In genomic region chr11:90369115-90369514, GRCm38 (mm10) we compare ENCODE assay signal across 8 mouse cellular contexts. TPM values are rescaled to one million over a fixed set of nuclear protein-coding genes. Genes with fewer than 3 reads are reported as not detected.
DNase-seq lines count a peak whose midpoint lies in the region; ATAC-seq and TF ChIP-seq lines count a peak whose summit lies in the region.

No protein-coding gene starts in this region.

- no peaks in the 10 kb centered on the region for H3K27me3 ChIP-seq in testis, adult 2 months (ENCODE audit: control insufficient read depth, insufficient read depth, low read length)
- H3K27me3 ChIP-seq in hindbrain, embryonic 15.5 days: no peaks in the 10 kb centered on the region
- H3K27me3 ChIP-seq in lung, postnatal 0 days (replicated peaks; ENCODE audit: insufficient read depth, low read length): no peaks in the 10 kb centered on the region

- DNase-seq in testis, postnatal 10 days (ENCODE audit: low spot score): no peak
- peak; percentile 55 for DNase-seq in lung, postnatal 0 days (ENCODE audit: low spot score)
- no peak for DNase-seq in cerebellum, adult 8-10 months
- DNase-seq in urinary bladder, postnatal 4 days (ENCODE audit: low spot score in 2 of 2): no peak
- no peak for DNase-seq in frontal cortex, postnatal 10 days (ENCODE audit: low spot score in 2 of 2)
- no peak for DNase-seq in layer of hippocampus, adult 11-12 months (ENCODE audit: low spot score)

- H3K4me3 ChIP-seq in testis, adult 2 months (ENCODE audit: control insufficient read depth, low read depth, low read length): no peak overlapping the region
- no peak overlapping the region for H3K4me3 ChIP-seq in hindbrain, embryonic 15.5 days
- H3K4me3 ChIP-seq in lung, postnatal 0 days (ENCODE audit: low read depth, low read length): no peak overlapping the region

- no peak overlapping the region for H3K9ac ChIP-seq in hindbrain, embryonic 15.5 days
- H3K9ac ChIP-seq in lung, postnatal 0 days (replicated peaks; ENCODE audit: low read depth): no peak overlapping the region

- TF ChIP-seq CTCF in testis, adult 2 months (IDR thresholded peaks at IDR 0.05; ENCODE audit: control insufficient read depth, insufficient read depth, insufficient replicate concordance, low read depth, low read length): no peak
- TF ChIP-seq CTCF in lung, postnatal 0 days (IDR thresholded peaks at IDR 0.05): no peak

- H3K36me3 ChIP-seq in testis, adult 2 months (ENCODE audit: control insufficient read depth, insufficient read depth, low read length): no peaks in the 10 kb centered on the region
- H3K36me3 ChIP-seq in hindbrain, embryonic 15.5 days: no peaks in the 10 kb centered on the region
- H3K36me3 ChIP-seq in lung, postnatal 0 days (ENCODE audit: insufficient read depth, low read length): no peaks in the 10 kb centered on the region

- no peaks in the 10 kb centered on the region for H3K9me3 ChIP-seq in hindbrain, embryonic 15.5 days
- no peaks in the 10 kb centered on the region for H3K9me3 ChIP-seq in lung, postnatal 0 days (ENCODE audit: low read length)

- peak overlapping the region; percentile 34; the same call in 1 of the 2 replicates for H3K27ac ChIP-seq in testis, adult 2 months (ENCODE audit: control insufficient read depth, insufficient read depth, low read depth, low read length)
- peak overlapping the region; percentile 76 for H3K27ac ChIP-seq in hindbrain, embryonic 15.5 days (replicated peaks)
- H3K27ac ChIP-seq in lung, postnatal 0 days (ENCODE audit: low read length): peak overlapping the region; percentile 82

- 44% methylated on average over 7 of the region's 7 CpGs for WGBS in hindbrain, embryonic 15.5 days
- 19% methylated on average over 7 of the region's 7 CpGs for WGBS in lung, postnatal 0 days

- H3K4me2 ChIP-seq in hindbrain, embryonic 15.5 days: peak overlapping the region; percentile 21; the same call in 1 of the 2 replicates
- H3K4me2 ChIP-seq in lung, postnatal 0 days (replicated peaks; ENCODE audit: low read depth, low read length): peak overlapping the region; percentile 40

- peaks cover 20% of the 10 kb centered on the region for H3K4me1 ChIP-seq in testis, adult 2 months (ENCODE audit: control insufficient read depth, insufficient read depth, low read length)
- H3K4me1 ChIP-seq in hindbrain, embryonic 15.5 days (replicated peaks): peaks cover 31% of the 10 kb centered on the region
- peaks cover 14% of the 10 kb centered on the region; the same call in 1 of the 2 replicates for H3K4me1 ChIP-seq in lung, postnatal 0 days (ENCODE audit: insufficient read depth, low read depth, low read length)

- no peak for TF ChIP-seq POLR2A in testis, adult 2 months (IDR thresholded peaks at IDR 0.05; ENCODE audit: control insufficient read depth, low read depth, low read length)

- TF ChIP-seq EP300 in lung, postnatal 0 days (IDR thresholded peaks at IDR 0.05): no peak

- no peak for ATAC-seq in hindbrain, embryonic 15.5 days (ENCODE audit: low FRiP score, low read depth)
- ATAC-seq in lung, postnatal 0 days: peak; percentile 20

RNA-seq across cellular contexts. Expression of gene Hlf, which starts 21.6 kb away (rescaled TPM):
- 0.69 and 2.3 TPM in 2 replicates for polyA plus RNA-seq in testis, adult 2 months (2012; rRNA removed)
- polyA plus RNA-seq in hindbrain, embryonic 15.5 days (2015; fragmentation: Nextera tagmentation; extraction: Ambion mirVana): 5.2 and 6.3 TPM in 2 replicates
- polyA plus RNA-seq in lung, postnatal 0 days (2015; fragmentation: Nextera tagmentation; extraction: Ambion mirVana): 1.8 and 2.1 TPM in 2 replicates
